Mouse (Mus musculus): ENCODE measurements around the gene Tec.

DNA sequence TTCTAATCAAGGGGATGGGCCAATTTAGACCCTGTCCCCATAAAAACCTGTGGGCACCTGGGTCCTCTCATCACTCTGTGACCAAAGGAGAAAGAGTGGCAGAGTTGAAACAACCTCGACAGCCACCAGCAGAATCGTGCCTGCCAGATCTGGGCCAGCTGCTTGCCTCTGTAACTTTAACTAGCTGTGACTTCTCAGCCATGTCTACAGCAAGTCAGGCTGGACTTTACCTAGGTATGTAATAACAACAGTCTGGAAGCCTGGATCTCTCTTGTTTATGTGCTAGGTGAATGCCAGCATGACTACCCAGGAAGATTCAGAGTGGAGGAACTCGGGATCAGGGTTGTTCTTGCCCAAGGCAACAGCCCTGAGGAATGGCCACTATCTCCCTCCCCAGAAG lies 83.6 kb downstream of the Tec start:
- TF ChIP-seq USF1 (IDR thresholded peaks at IDR 0.05; ENCODE audit: low read depth, low read length) (no peak), BHLHE40 (IDR thresholded peaks at IDR 0.05; ENCODE audit: low read depth, low read length) (no peak), EP300 (IDR thresholded peaks at IDR 0.05; ENCODE audit: low read length) (no peak), ETS1 (conservative IDR thresholded peaks at IDR 0.05; ENCODE audit: low read depth, low read length) (no peak), MEF2A (IDR thresholded peaks at IDR 0.05; ENCODE audit: borderline replicate concordance, low read depth, low read length) (no peak), POLR2A (IDR thresholded peaks at IDR 0.05; ENCODE audit: low read depth, low read length) (no peak), CHD1 (IDR thresholded peaks at IDR 0.05; ENCODE audit: low read depth, low read length) (no peak), CTCF (conservative IDR thresholded peaks at IDR 0.05 in 1 of 2, IDR thresholded peaks at IDR 0.05 in 1 of 2; ENCODE audit: low read depth in 2 of 2, low read length in 2 of 2) (no peak), NELFE (IDR thresholded peaks at IDR 0.05; ENCODE audit: low read depth, low read length) (no peak)

Measured in CH12.LX (cell line).